22 mouse cellular contexts compared by ENCODE assay signal in genomic region chr5:66929291-66929690, GRCm38 (mm10).
DNase-seq lines count a peak whose midpoint lies in the region; TF ChIP-seq lines count a peak whose summit lies in the region.
"Had no signal": no experiment of that assay in that cellular context is flagged by ENCODE, and none has a peak within 500 bp of the region (broad histone marks: within the 10 kb centered on the region; RNA-seq: fewer than 3 reads in every experiment).

No protein-coding gene starts in this region.

- intact Hi-C loops in gastrocnemius, postnatal 36 days (cut with DNase I), result no loop called here
- intact Hi-C loops in left cerebral cortex, postnatal 4 days (cut with DNase I), result no loop called here

- no peak for TF ChIP-seq CTCF in brain, embryonic 14.5 days (IDR thresholded peaks at IDR 0.05; ENCODE audit: borderline replicate concordance, extremely low read depth, insufficient read depth, insufficient read length)

- DNase-seq in gastrocnemius, adult 18-20 months (ENCODE audit: low spot score), result peak; percentile 24
- no peak for DNase-seq in gastrocnemius, postnatal 36 days
- DNase-seq in left cerebral cortex, postnatal 4 days, result peak; percentile 17
- no peak for DNase-seq in left cerebral cortex, adult 18-20 months (ENCODE audit: low spot score in 2 of 2)
- peak; percentile 14 for DNase-seq in adrenal gland, postnatal 25 days
- peak; percentile 41 for DNase-seq in brain, embryonic 14.5 days (ENCODE audit: low read depth)
- DNase-seq in embryonic facial prominence, embryonic 10.5 days (ENCODE audit: low spot score), result no peak
- DNase-seq: cerebellum, adult 9-11 months; gastrocnemius, postnatal 10 days; heart, adult 11 months; layer of hippocampus, postnatal 36 days; liver; thymus, adult 2 months; thymus, postnatal 4 days had no signal

- no peak for TF ChIP-seq POLR2A in brain, embryonic 14.5 days (IDR thresholded peaks at IDR 0.05; ENCODE audit: borderline replicate concordance, extremely low read depth, insufficient read depth, insufficient read length, poor library complexity, severe bottlenecking)

- no peaks in the 10 kb centered on the region for H3K27me3 ChIP-seq in embryonic facial prominence, embryonic 10.5 days (replicated peaks; ENCODE audit: low read depth, poor library complexity, severe bottlenecking)
- H3K27me3 ChIP-seq: embryonic facial prominence, embryonic 12.5 days; liver, embryonic 15.5 days had no signal

- H3K4me1 ChIP-seq in embryonic facial prominence, embryonic 10.5 days, result peaks cover 48% of the 10 kb centered on the region
- H3K4me1 ChIP-seq: heart, embryonic 12.5 days; liver, embryonic 15.5 days had no signal

- no peaks in the 10 kb centered on the region for H3K9me3 ChIP-seq in embryonic facial prominence, embryonic 10.5 days
- H3K9me3 ChIP-seq: embryonic facial prominence, embryonic 12.5 days; heart, embryonic 12.5 days; liver, embryonic 15.5 days had no signal

- WGBS in embryonic facial prominence, embryonic 10.5 days, result 84% methylated on average over 6 of the region's 6 CpGs

- H3K27ac ChIP-seq in embryonic facial prominence, embryonic 10.5 days (replicated peaks), result no peak overlapping the region
- H3K27ac ChIP-seq: embryonic facial prominence, embryonic 12.5 days; hindbrain, postnatal 0 days; kidney, postnatal 0 days; layer of hippocampus, adult 2 months; liver, embryonic 15.5 days; macrophage; stomach, postnatal 0 days had no signal

- no peaks in the 10 kb centered on the region for H3K36me3 ChIP-seq in embryonic facial prominence, embryonic 10.5 days (replicated peaks)
- H3K36me3 ChIP-seq: embryonic facial prominence, embryonic 12.5 days; heart, embryonic 12.5 days; liver, embryonic 15.5 days had no signal

- H3K4me3 ChIP-seq in embryonic facial prominence, embryonic 10.5 days, result no peak overlapping the region
- H3K4me3 ChIP-seq: embryonic facial prominence, embryonic 12.5 days; heart, embryonic 12.5 days; layer of hippocampus, adult 2 months; liver, embryonic 15.5 days had no signal

Comparison
In these comparisons a context has a peak if more than half of its experiments do, and no peak if none do; other contexts are left out.
1. DNase-seq: peak in gastrocnemius, adult 18-20 months (single experiment), left cerebral cortex, postnatal 4 days (single experiment), adrenal gland, postnatal 25 days (single experiment) and brain, embryonic 14.5 days (single experiment); none in gastrocnemius, postnatal 36 days (0 of 2), left cerebral cortex, adult 18-20 months (0 of 2) and embryonic facial prominence, embryonic 10.5 days (single experiment).